Mouse (Mus musculus): ENCODE results near the gene Eepd1. TPM values are rescaled to one million over a fixed set of nuclear protein-coding genes. Genes with fewer than 3 reads are reported as not detected.

Gene Eepd1
- total and polyA plus RNA-seq, 2 experiments from 2014 or later = 19.9 to 21.4 TPM

GRCm38 (mm10) chr9:25513050-25513449 lies 31.7 kb downstream of the Eepd1 start:
- Histone ChIP-seq H3K4me1 (ENCODE audit: control insufficient read depth, insufficient read depth) (peaks cover 69% of the 10 kb centered on the region), H3K9me3 (replicated peaks; ENCODE audit: control insufficient read depth, low read length) (no peaks in the 10 kb centered on the region), H3K27ac (ENCODE audit: low read depth) (no peak overlapping the region), H3K4me2 (ENCODE audit: low read depth, low read length) (no peak overlapping the region), H3K27me3 (ENCODE audit: control insufficient read depth, insufficient read depth, low read length) (no peaks in the 10 kb centered on the region), H3K9ac (replicated peaks; ENCODE audit: low read depth, low read length) (no peak overlapping the region), H3K4me3 (ENCODE audit: low read depth, low read length) (no peak overlapping the region), H3K36me3 (replicated peaks; ENCODE audit: control insufficient read depth, insufficient read depth, low read length) (no peaks in the 10 kb centered on the region)
- TF ChIP-seq CTCF (IDR thresholded peaks at IDR 0.05; ENCODE audit: low read depth) = no peak
- WGBS = 34% methylated on average over 2 of the region's 2 CpGs
- ATAC-seq (ENCODE audit: insufficient read depth, low read depth) (no peak), DNase-seq (ENCODE audit: low spot score) (no peak)

GRCm38 (mm10) chr9:25513556-25513955 lies 32.2 kb downstream of the Eepd1 start:
- H3K4me3 ChIP-seq (ENCODE audit: low read depth, low read length) = no peak overlapping the region
- H3K27me3 ChIP-seq (ENCODE audit: control insufficient read depth, insufficient read depth, low read length) = no peaks in the 10 kb centered on the region
- H3K9me3 ChIP-seq (replicated peaks; ENCODE audit: control insufficient read depth, low read length) = no peaks in the 10 kb centered on the region
- WGBS = 39% methylated on average over 3 of the region's 3 CpGs
- ATAC-seq (ENCODE audit: insufficient read depth, low read depth) (no peak), DNase-seq (ENCODE audit: low spot score) (no peak)
- H3K9ac ChIP-seq (replicated peaks; ENCODE audit: low read depth, low read length) = no peak overlapping the region
- TF ChIP-seq EP300 (IDR thresholded peaks at IDR 0.05; ENCODE audit: low read depth) = no peak
- TF ChIP-seq CTCF (IDR thresholded peaks at IDR 0.05; ENCODE audit: low read depth) = no peak
- H3K27ac ChIP-seq (ENCODE audit: low read depth) = no peak overlapping the region
- H3K4me2 ChIP-seq (ENCODE audit: low read depth, low read length) = no peak overlapping the region
- peaks cover 74% of the 10 kb centered on the region for H3K4me1 ChIP-seq (ENCODE audit: control insufficient read depth, insufficient read depth)
- H3K36me3 ChIP-seq (replicated peaks; ENCODE audit: control insufficient read depth, insufficient read depth, low read length) = no peaks in the 10 kb centered on the region

GRCm38 (mm10) chr9:25516640-25517039 lies 35.3 kb downstream of the Eepd1 start:
- no peak for DNase-seq (ENCODE audit: low spot score)
- no peak overlapping the region for H3K4me3 ChIP-seq (ENCODE audit: low read depth, low read length)
- H3K4me2 ChIP-seq (ENCODE audit: low read depth, low read length) = no peak overlapping the region
- peak overlapping the region; percentile 67 for H3K27ac ChIP-seq (ENCODE audit: low read depth)
- no peaks in the 10 kb centered on the region for H3K36me3 ChIP-seq (replicated peaks; ENCODE audit: control insufficient read depth, insufficient read depth, low read length)
- no peak for TF ChIP-seq EP300 (IDR thresholded peaks at IDR 0.05; ENCODE audit: low read depth)
- no peak for TF ChIP-seq CTCF (IDR thresholded peaks at IDR 0.05; ENCODE audit: low read depth)
- no peaks in the 10 kb centered on the region for H3K9me3 ChIP-seq (replicated peaks; ENCODE audit: control insufficient read depth, low read length)
- H3K9ac ChIP-seq (replicated peaks; ENCODE audit: low read depth, low read length) = no peak overlapping the region
- peak; percentile 19; the same call in 1 of the 2 replicates for ATAC-seq (ENCODE audit: insufficient read depth, low read depth)
- H3K27me3 ChIP-seq (ENCODE audit: control insufficient read depth, insufficient read depth, low read length) = no peaks in the 10 kb centered on the region
- H3K4me1 ChIP-seq (ENCODE audit: control insufficient read depth, insufficient read depth) = peaks cover 86% of the 10 kb centered on the region
- 29% methylated on average over 7 of the region's 7 CpGs for WGBS

- no peak overlapping the region for H3K9ac ChIP-seq (replicated peaks; ENCODE audit: low read depth, low read length)
- 55% methylated on average over 4 of the region's 4 CpGs for whole genome bisulfite sequencing
- no peak overlapping the region for H3K27ac ChIP-seq (ENCODE audit: low read depth)
- no peak for TF ChIP-seq EP300 (IDR thresholded peaks at IDR 0.05; ENCODE audit: low read depth)
- no peak for TF ChIP-seq CTCF (IDR thresholded peaks at IDR 0.05; ENCODE audit: low read depth)
- peaks cover 73% of the 10 kb centered on the region for H3K4me1 ChIP-seq (ENCODE audit: control insufficient read depth, insufficient read depth)
- no peaks in the 10 kb centered on the region for H3K27me3 ChIP-seq (ENCODE audit: control insufficient read depth, insufficient read depth, low read length)
- no peaks in the 10 kb centered on the region for H3K9me3 ChIP-seq (replicated peaks; ENCODE audit: control insufficient read depth, low read length)
- H3K4me3 ChIP-seq (ENCODE audit: low read depth, low read length) = no peak overlapping the region
- ATAC-seq (ENCODE audit: insufficient read depth, low read depth) = no peak
- no peaks in the 10 kb centered on the region for H3K36me3 ChIP-seq (replicated peaks; ENCODE audit: control insufficient read depth, insufficient read depth, low read length)
- no peak overlapping the region for H3K4me2 ChIP-seq (ENCODE audit: low read depth, low read length)
- no peak for DNase-seq (ENCODE audit: low spot score)
Observed at GRCm38 (mm10) chr9:25517982-25518381, 36.6 kb downstream of the Eepd1 start.

- Histone ChIP-seq H3K9ac (replicated peaks; ENCODE audit: low read depth, low read length) (no peak overlapping the region), H3K4me1 (ENCODE audit: control insufficient read depth, insufficient read depth) (peaks cover 61% of the 10 kb centered on the region), H3K36me3 (replicated peaks; ENCODE audit: control insufficient read depth, insufficient read depth, low read length) (no peaks in the 10 kb centered on the region), H3K4me3 (ENCODE audit: low read depth, low read length) (no peak overlapping the region), H3K27me3 (ENCODE audit: control insufficient read depth, insufficient read depth, low read length) (no peaks in the 10 kb centered on the region), H3K27ac (ENCODE audit: low read depth) (peak overlapping the region; percentile 35), H3K4me2 (ENCODE audit: low read depth, low read length) (0 out of 2 replicates have a peak overlapping the region, but pooled peaks have one; percentile 5), H3K9me3 (replicated peaks; ENCODE audit: control insufficient read depth, low read length) (no peaks in the 10 kb centered on the region)
- no peak for TF ChIP-seq EP300 (IDR thresholded peaks at IDR 0.05; ENCODE audit: low read depth)
- no peak; the same call in 1 of the 2 replicates for TF ChIP-seq CTCF (IDR thresholded peaks at IDR 0.05; ENCODE audit: low read depth)
- DNase-seq (ENCODE audit: low spot score) (peak; percentile 66), ATAC-seq (ENCODE audit: insufficient read depth, low read depth) (peak; percentile 73)
- WGBS = 20% methylated on average over 6 of the region's 6 CpGs
Observed at GRCm38 (mm10) chr9:25519193-25519592, 37.8 kb downstream of the Eepd1 start.

GRCm38 (mm10) chr9:25520826-25521225 lies 39.5 kb downstream of the Eepd1 start:
- Histone ChIP-seq H3K9me3 (replicated peaks; ENCODE audit: control insufficient read depth, low read length) (no peaks in the 10 kb centered on the region), H3K9ac (replicated peaks; ENCODE audit: low read depth, low read length) (no peak overlapping the region), H3K4me3 (ENCODE audit: low read depth, low read length) (no peak overlapping the region), H3K36me3 (replicated peaks; ENCODE audit: control insufficient read depth, insufficient read depth, low read length) (no peaks in the 10 kb centered on the region), H3K27me3 (ENCODE audit: control insufficient read depth, insufficient read depth, low read length) (no peaks in the 10 kb centered on the region), H3K4me1 (ENCODE audit: control insufficient read depth, insufficient read depth) (peaks cover 50% of the 10 kb centered on the region), H3K27ac (ENCODE audit: low read depth) (no peak overlapping the region), H3K4me2 (ENCODE audit: low read depth, low read length) (no peak overlapping the region)
- DNase-seq (ENCODE audit: low spot score) = no peak
- WGBS = 83% methylated on average over 7 of the region's 7 CpGs
- no peak for ATAC-seq (ENCODE audit: insufficient read depth, low read depth)
- TF ChIP-seq CTCF (IDR thresholded peaks at IDR 0.05; ENCODE audit: low read depth) = no peak
- TF ChIP-seq EP300 (IDR thresholded peaks at IDR 0.05; ENCODE audit: low read depth) = no peak
